12 mouse cellular contexts compared by ENCODE assay signal in the genomic region with DNA sequence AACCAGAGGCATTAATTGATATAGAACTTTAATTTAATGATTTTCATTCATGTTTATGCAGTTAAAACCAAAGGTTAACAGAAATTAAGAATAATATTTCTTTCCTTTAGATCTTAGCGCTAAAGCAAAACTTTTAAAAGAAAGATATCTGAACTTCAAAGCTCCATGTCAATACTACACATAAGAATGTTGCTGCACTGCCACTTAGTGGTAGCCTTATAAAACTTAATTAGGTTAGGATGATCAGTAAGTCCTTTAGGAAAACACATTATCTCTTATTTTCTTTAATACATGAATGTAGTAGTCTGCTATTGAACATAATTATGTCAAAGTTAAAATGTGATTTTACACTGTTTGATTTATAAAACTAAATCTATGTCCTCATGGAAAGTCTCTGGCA.
DNase-seq lines count a peak whose midpoint lies in the region; ATAC-seq and TF ChIP-seq lines count a peak whose summit lies in the region.
"Had no signal": no experiment of that assay in that cellular context is flagged by ENCODE, and none has a peak within 500 bp of the region (broad histone marks: within the 10 kb centered on the region; RNA-seq: fewer than 3 reads in every experiment).

No protein-coding gene starts in this region.

- H3K36me3 ChIP-seq in limb, embryonic 14.5 days (ENCODE audit: control insufficient read depth, insufficient read depth, low read length) = no peaks in the 10 kb centered on the region
- no peaks in the 10 kb centered on the region for H3K36me3 ChIP-seq in limb, embryonic 10.5 days
- H3K36me3 ChIP-seq: heart, embryonic 12.5 days; lung, embryonic 15.5 days had no signal

- whole genome bisulfite sequencing in limb, embryonic 14.5 days = 45% methylated on average over 1 of the region's 1 CpGs
- WGBS in limb, embryonic 10.5 days = 41% methylated on average over 1 of the region's 1 CpGs

- no peak overlapping the region for H3K4me3 ChIP-seq in limb, embryonic 14.5 days (replicated peaks; ENCODE audit: low read length)
- H3K4me3 ChIP-seq in limb, embryonic 10.5 days = no peak overlapping the region
- H3K4me3 ChIP-seq: heart, embryonic 12.5 days; lung, embryonic 15.5 days had no signal

- no peak for TF ChIP-seq POLR2A in limb, embryonic 14.5 days (IDR thresholded peaks at IDR 0.05; ENCODE audit: borderline replicate concordance, extremely low read depth, insufficient read depth, insufficient read length)

- DNase-seq in embryo, embryonic 10 days (ENCODE audit: low spot score) = peak; percentile 21
- DNase-seq in embryo, embryonic 9.5 days (ENCODE audit: extremely low spot score) = no peak
- DNase-seq in limb, embryonic 14.5 days (ENCODE audit: low spot score) = peak; percentile 9
- DNase-seq in limb, embryonic 10.5 days (ENCODE audit: low spot score) = no peak
- peak; percentile 58 for DNase-seq in CD4-positive, CD25-positive, alpha-beta regulatory T cell, adult 2 months (ENCODE audit: low read depth, low spot score)
- DNase-seq in urinary bladder, postnatal 14 days (ENCODE audit: low spot score) = no peak
- DNase-seq: adrenal gland, postnatal 36 days; cerebellum, adult 8-10 months had no signal

- no peak overlapping the region for H3K9ac ChIP-seq in limb, embryonic 14.5 days (ENCODE audit: low read depth, low read length, severe bottlenecking)
- H3K9ac ChIP-seq: heart, embryonic 12.5 days; lung, embryonic 15.5 days had no signal

- no peaks in the 10 kb centered on the region for H3K4me1 ChIP-seq in limb, embryonic 14.5 days (ENCODE audit: control insufficient read depth, insufficient read depth, low read length)
- H3K4me1 ChIP-seq in limb, embryonic 10.5 days = no peaks in the 10 kb centered on the region
- H3K4me1 ChIP-seq: heart, embryonic 12.5 days; lung, embryonic 15.5 days had no signal

- no peaks in the 10 kb centered on the region for H3K9me3 ChIP-seq in limb, embryonic 14.5 days (ENCODE audit: control insufficient read depth, low read length)
- no peaks in the 10 kb centered on the region for H3K9me3 ChIP-seq in limb, embryonic 10.5 days (replicated peaks)
- H3K9me3 ChIP-seq: lung, embryonic 15.5 days had no signal

- no peak overlapping the region for H3K27ac ChIP-seq in limb, embryonic 14.5 days (replicated peaks; ENCODE audit: low read depth, low read length)
- no peak overlapping the region for H3K27ac ChIP-seq in limb, embryonic 10.5 days
- H3K27ac ChIP-seq: lung, embryonic 15.5 days had no signal

- no peak for ATAC-seq in limb, embryonic 14.5 days (ENCODE audit: low FRiP score, low read depth)
- ATAC-seq in inflammation-experienced regulatory T-cells, adult 6 months = peak; percentile 63
- no peak for ATAC-seq in erythroblast, adult 5-6 weeks (replicated peaks; ENCODE audit: low FRiP score, poor library complexity, severe bottlenecking)

- H3K4me2 ChIP-seq in limb, embryonic 14.5 days (replicated peaks; ENCODE audit: low read depth, low read length, severe bottlenecking) = no peak overlapping the region
- H3K4me2 ChIP-seq: heart, embryonic 12.5 days; lung, embryonic 15.5 days had no signal

- H3K27me3 ChIP-seq in limb, embryonic 14.5 days (ENCODE audit: control insufficient read depth, insufficient read depth, low read length) = no peaks in the 10 kb centered on the region
- H3K27me3 ChIP-seq in limb, embryonic 10.5 days (ENCODE audit: low read depth, poor library complexity, severe bottlenecking) = no peaks in the 10 kb centered on the region
- H3K27me3 ChIP-seq: heart, embryonic 12.5 days; lung, embryonic 15.5 days had no signal

Comparison
In these comparisons a context has a peak if more than half of its experiments do, and no peak if none do; other contexts are left out.
1. DNase-seq: peak in embryo, embryonic 10 days (single experiment), limb, embryonic 14.5 days (single experiment) and CD4-positive, CD25-positive, alpha-beta regulatory T cell, adult 2 months (single experiment); none in embryo, embryonic 9.5 days (single experiment), limb, embryonic 10.5 days (single experiment) and urinary bladder, postnatal 14 days (single experiment).